Mouse (Mus musculus): ENCODE data around the gene Setd1b. TPM values are rescaled to one million over a fixed set of nuclear protein-coding genes. Genes with fewer than 3 reads are reported as not detected.

Gene Setd1b
- polyA plus RNA-seq (2015; fragmentation: Nextera tagmentation; extraction: Ambion mirVana) = 10.9 and 11.7 TPM in 2 replicates

- Histone ChIP-seq H3K36me3 (peaks cover 9% of the 10 kb centered on the region; the same call in 1 of the 2 replicates), H3K9me3 (no peaks in the 10 kb centered on the region), H3K4me3 (peak within 1 kb of the TSS; percentile 94), H3K9ac (peak within 1 kb of the TSS; percentile 100), H3K27ac (replicated peaks) (peak within 1 kb of the TSS; percentile 100), H3K27me3 (no peaks in the 10 kb centered on the region), H3K4me2 (peak within 1 kb of the TSS; percentile 99), H3K4me1 (replicated peaks) (peaks cover 43% of the 10 kb centered on the region)
- ATAC-seq (ENCODE audit: low FRiP score, low read depth) = peak; percentile 12; the same call in 1 of the 2 replicates
- WGBS = under 1% methylated on average over 50 of the region's 103 CpGs
Observed at GRCm38 (mm10) chr5:123142161-123143157, at the start of gene Setd1b. TSS of gene Setd1b (plus strand) at chr5:123142193.

- Histone ChIP-seq H3K9me3 (no peaks in the 10 kb centered on the region), H3K36me3 (peaks cover under 1% of the 10 kb centered on the region; the same call in 1 of the 2 replicates), H3K4me1 (replicated peaks) (no peaks in the 10 kb centered on the region), H3K4me2 (no peak overlapping the region), H3K9ac (no peak overlapping the region), H3K4me3 (no peak overlapping the region), H3K27me3 (no peaks in the 10 kb centered on the region), H3K27ac (replicated peaks) (no peak overlapping the region)
- no peak for ATAC-seq (ENCODE audit: low FRiP score, low read depth)
- WGBS = 73% methylated on average over 14 of the region's 14 CpGs
Observed at GRCm38 (mm10) chr5:123093077-123093633, 48.8 kb upstream of the Setd1b start.

- Histone ChIP-seq H3K36me3 (peaks cover 6% of the 10 kb centered on the region; the same call in 1 of the 2 replicates), H3K9me3 (no peaks in the 10 kb centered on the region), H3K27ac (replicated peaks) (no peak overlapping the region), H3K4me1 (replicated peaks) (no peaks in the 10 kb centered on the region), H3K9ac (no peak overlapping the region), H3K4me3 (no peak overlapping the region), H3K4me2 (peak overlapping the region; percentile 18; the same call in 1 of the 2 replicates), H3K27me3 (no peaks in the 10 kb centered on the region)
- 70% methylated on average over 25 of the region's 25 CpGs for WGBS
- ATAC-seq (ENCODE audit: low FRiP score, low read depth) = 0 out of 2 replicates have a peak, but pooled peaks have one; percentile 38
Observed at GRCm38 (mm10) chr5:123094238-123094991, 47.6 kb upstream of the Setd1b start.

- no peak overlapping the region for H3K4me3 ChIP-seq
Observed at GRCm38 (mm10) chr5:123096299-123096698, 45.7 kb upstream of the Setd1b start.

GRCm38 (mm10) chr5:123098487-123098886 is 43.5 kb upstream of the Setd1b start:
- Histone ChIP-seq H3K27ac (replicated peaks) (no peak overlapping the region), H3K9ac (no peak overlapping the region), H3K4me2 (no peak overlapping the region), H3K4me1 (replicated peaks) (no peaks in the 10 kb centered on the region), H3K36me3 (peaks cover 10% of the 10 kb centered on the region), H3K27me3 (no peaks in the 10 kb centered on the region), H3K9me3 (no peaks in the 10 kb centered on the region), H3K4me3 (no peak overlapping the region)
- 80% methylated on average over 2 of the region's 2 CpGs for WGBS
- ATAC-seq (ENCODE audit: low FRiP score, low read depth) = no peak

More at GRCm38 (mm10) chr5:123096299-123096698, 45.7 kb upstream of the Setd1b start:
- Histone ChIP-seq H3K36me3 (peaks cover 10% of the 10 kb centered on the region), H3K4me2 (no peak overlapping the region), H3K9me3 (no peaks in the 10 kb centered on the region), H3K27ac (replicated peaks) (no peak overlapping the region), H3K27me3 (no peaks in the 10 kb centered on the region), H3K9ac (no peak overlapping the region), H3K4me1 (replicated peaks) (no peaks in the 10 kb centered on the region)
- 89% methylated on average over 8 of the region's 8 CpGs for WGBS
- no peak for ATAC-seq (ENCODE audit: low FRiP score, low read depth)

- 62% methylated on average over 7 of the region's 7 CpGs for WGBS
- H3K4me3 ChIP-seq = no peak overlapping the region
- ATAC-seq (ENCODE audit: low FRiP score, low read depth) = no peak
- H3K36me3 ChIP-seq = peaks cover 10% of the 10 kb centered on the region
- no peak overlapping the region for H3K27ac ChIP-seq (replicated peaks)
- H3K9ac ChIP-seq = no peak overlapping the region
- H3K27me3 ChIP-seq = no peaks in the 10 kb centered on the region
- no peaks in the 10 kb centered on the region for H3K4me1 ChIP-seq (replicated peaks)
- H3K9me3 ChIP-seq = no peaks in the 10 kb centered on the region
- no peak overlapping the region for H3K4me2 ChIP-seq
Observed at GRCm38 (mm10) chr5:123102376-123102775, 39.6 kb upstream of the Setd1b start.

GRCm38 (mm10) chr5:123103556-123103955 is 38.4 kb upstream of the Setd1b start:
- peaks cover 5% of the 10 kb centered on the region for H3K36me3 ChIP-seq
- WGBS = 77% methylated on average over 8 of the region's 8 CpGs
- no peak overlapping the region for H3K9ac ChIP-seq
- H3K27ac ChIP-seq (replicated peaks) = no peak overlapping the region
- no peaks in the 10 kb centered on the region for H3K27me3 ChIP-seq
- H3K4me2 ChIP-seq = no peak overlapping the region
- no peaks in the 10 kb centered on the region for H3K4me1 ChIP-seq (replicated peaks)
- H3K4me3 ChIP-seq = no peak overlapping the region
- ATAC-seq (ENCODE audit: low FRiP score, low read depth) = no peak
- no peaks in the 10 kb centered on the region for H3K9me3 ChIP-seq

- ATAC-seq (ENCODE audit: low FRiP score, low read depth) = no peak
- no peaks in the 10 kb centered on the region for H3K9me3 ChIP-seq
- no peak overlapping the region for H3K4me2 ChIP-seq
- H3K36me3 ChIP-seq = peaks cover 3% of the 10 kb centered on the region; the same call in 1 of the 2 replicates
- H3K4me3 ChIP-seq = no peak overlapping the region
- H3K9ac ChIP-seq = no peak overlapping the region
- H3K27me3 ChIP-seq = no peaks in the 10 kb centered on the region
- H3K27ac ChIP-seq (replicated peaks) = no peak overlapping the region
- peaks cover 11% of the 10 kb centered on the region for H3K4me1 ChIP-seq (replicated peaks)
- WGBS = 85% methylated on average over 6 of the region's 6 CpGs
Observed at GRCm38 (mm10) chr5:123104769-123105168, 37.2 kb upstream of the Setd1b start.

GRCm38 (mm10) chr5:123109452-123110203 is 32.4 kb upstream of the Setd1b start:
- Histone ChIP-seq H3K4me1 (replicated peaks) (peaks cover 23% of the 10 kb centered on the region), H3K9me3 (no peaks in the 10 kb centered on the region), H3K4me3 (0 out of 2 replicates have a peak overlapping the region, but pooled peaks have one; percentile 3), H3K27me3 (no peaks in the 10 kb centered on the region), H3K4me2 (peak overlapping the region; percentile 47), H3K9ac (no peak overlapping the region), H3K36me3 (no peaks in the 10 kb centered on the region), H3K27ac (replicated peaks) (peak overlapping the region; percentile 73)
- 22% methylated on average over 13 of the region's 13 CpGs for WGBS
- ATAC-seq (ENCODE audit: low FRiP score, low read depth) = 0 out of 2 replicates have a peak, but pooled peaks have one; percentile 69

- Histone ChIP-seq H3K36me3 (no peaks in the 10 kb centered on the region), H3K4me1 (replicated peaks) (peaks cover 23% of the 10 kb centered on the region), H3K27ac (replicated peaks) (peak overlapping the region; percentile 73), H3K27me3 (no peaks in the 10 kb centered on the region), H3K4me2 (peak overlapping the region; percentile 47; the same call in 1 of the 2 replicates), H3K9me3 (no peaks in the 10 kb centered on the region), H3K9ac (0 out of 2 replicates have a peak overlapping the region, but pooled peaks have one; percentile 17), H3K4me3 (no peak overlapping the region)
- ATAC-seq (ENCODE audit: low FRiP score, low read depth) = peak; percentile 68
- WGBS = 27% methylated on average over 13 of the region's 13 CpGs
Observed at GRCm38 (mm10) chr5:123110296-123110721, 31.7 kb upstream of the Setd1b start.

- Histone ChIP-seq H3K27ac (replicated peaks) (no peak overlapping the region), H3K36me3 (no peaks in the 10 kb centered on the region), H3K9ac (no peak overlapping the region), H3K9me3 (no peaks in the 10 kb centered on the region), H3K4me3 (no peak overlapping the region), H3K4me2 (no peak overlapping the region), H3K27me3 (no peaks in the 10 kb centered on the region), H3K4me1 (replicated peaks) (peaks cover 19% of the 10 kb centered on the region)
- WGBS = 39% methylated on average over 11 of the region's 11 CpGs
- no peak for ATAC-seq (ENCODE audit: low FRiP score, low read depth)
Observed at GRCm38 (mm10) chr5:123114109-123114508, 27.9 kb upstream of the Setd1b start.

Measured in hindbrain, embryonic 15.5 days (tissue).